Mouse (Mus musculus) heart, embryonic 15.5 days (tissue): Measurements from ENCODE around the gene Atp1a2. TPM values are rescaled to one million over a fixed set of nuclear protein-coding genes. Genes with fewer than 3 reads are reported as not detected.

Source experiments
- polyA plus RNA-seq: library from polyadenylated mRNA; unstranded; fragments of >200 nt; fragmentation: Nextera tagmentation; extraction: Ambion mirVana; gene quantifications from 2 replicates; pipeline ENCODE4 v1.2.1, GENCODE M21; 2015

Gene Atp1a2
- polyA plus RNA-seq, 1 experiment from 2014 or later = 17.9 TPM

Other genes starting within 250 kb of the Atp1a2 start
- gene Nhlh1, start 240.5 kb downstream of the Atp1a2 start, polyA plus RNA-seq = not detected in 2 replicates
- 152 and 186 TPM in 2 replicates for gene Copa, start 215.5 kb downstream of the Atp1a2 start, polyA plus RNA-seq
- gene Ncstn, start 215.3 kb downstream of the Atp1a2 start, polyA plus RNA-seq = 91.8 and 117 TPM in 2 replicates
- 123 and 124 TPM in 2 replicates for gene Pex19, start 171.3 kb downstream of the Atp1a2 start, polyA plus RNA-seq
- gene Dcaf8, start 150.0 kb downstream of the Atp1a2 start, polyA plus RNA-seq = 107 and 118 TPM in 2 replicates
- 165 and 179 TPM in 2 replicates for gene Pea15a, start 91.3 kb downstream of the Atp1a2 start, polyA plus RNA-seq
- 96.7 and 102 TPM in 2 replicates for gene Casq1, start 78.2 kb downstream of the Atp1a2 start, polyA plus RNA-seq
- gene Atp1a4, start 39.6 kb downstream of the Atp1a2 start, polyA plus RNA-seq = 0.10 and 0.28 TPM in 2 replicates
- gene Igsf8, start 36.4 kb downstream of the Atp1a2 start, polyA plus RNA-seq = 20.6 and 35.4 TPM in 2 replicates
- gene Kcnj9, start 31.3 kb upstream of the Atp1a2 start, polyA plus RNA-seq = not detected in 2 replicates
- gene Kcnj10, start 43.1 kb upstream of the Atp1a2 start, polyA plus RNA-seq = 0.03 and 0.06 TPM in 2 replicates
- gene Pigm, start 78.5 kb upstream of the Atp1a2 start, polyA plus RNA-seq = 3.2 and 3.6 TPM in 2 replicates
- gene Slamf9, start 177.3 kb upstream of the Atp1a2 start, polyA plus RNA-seq = 0.83 and 1.1 TPM in 2 replicates
- 2.9 and 7.7 TPM in 2 replicates for gene Igsf9, start 183.7 kb upstream of the Atp1a2 start, polyA plus RNA-seq
- gene Tagln2, start 202.0 kb upstream of the Atp1a2 start, polyA plus RNA-seq = 276 and 327 TPM in 2 replicates
- gene Cfap45, start 222.7 kb upstream of the Atp1a2 start, polyA plus RNA-seq = 2.3 and 3.3 TPM in 2 replicates